Mouse (Mus musculus) liver, adult 2 months (tissue): ENCODE data around the gene BC005624.

Experiments used
- CTCF ChIP-seq: fragments of 200-500 bp; IDR thresholded peaks from 2 replicates; pipeline ENCODE4 v1.5.1; 2011; ENCODE audit warnings: low read depth, low read length, control low read depth
- POLR2A ChIP-seq: fragments of 200-500 bp; IDR thresholded peaks from 2 replicates; pipeline ENCODE4 v1.6.1; 2011; ENCODE audit warnings: low read length, control low read depth; ENCODE audit not compliant: insufficient read depth; ENCODE audit errors: extremely low read depth

GRCm38 (mm10) chr2:30933917-30934450 lies 48.0 kb downstream of the BC005624 start:
- peak; percentile 79 for TF ChIP-seq CTCF
- no peak for TF ChIP-seq POLR2A
